Mouse (Mus musculus) retina, postnatal 1 day (tissue): ENCODE results near the gene Ppig.

Experiments used
- DNase-seq: peaks from one replicate; pipeline ENCODE4 v3.0.0-alpha.2; 2012

Gene Ppig

DNA sequence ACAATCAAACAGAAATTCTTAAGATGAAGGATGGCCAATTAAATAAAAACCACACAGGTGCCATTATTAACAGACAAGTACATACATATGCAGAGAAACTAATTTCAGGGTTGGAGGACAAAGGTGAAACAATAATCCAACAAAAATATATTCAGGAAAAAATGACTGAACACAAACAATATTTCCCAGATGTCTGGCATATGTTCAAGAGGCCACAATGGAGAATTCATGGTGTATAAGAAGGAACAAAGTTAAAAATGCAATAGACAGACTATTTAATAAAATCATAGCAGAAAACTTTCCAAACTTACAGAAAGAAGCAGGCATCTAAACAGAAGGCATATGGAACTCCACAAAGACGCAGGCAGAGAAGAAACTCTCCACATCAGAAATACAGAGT, 42.4 kb downstream of the Ppig start:
- no peak for DNase-seq

DNA sequence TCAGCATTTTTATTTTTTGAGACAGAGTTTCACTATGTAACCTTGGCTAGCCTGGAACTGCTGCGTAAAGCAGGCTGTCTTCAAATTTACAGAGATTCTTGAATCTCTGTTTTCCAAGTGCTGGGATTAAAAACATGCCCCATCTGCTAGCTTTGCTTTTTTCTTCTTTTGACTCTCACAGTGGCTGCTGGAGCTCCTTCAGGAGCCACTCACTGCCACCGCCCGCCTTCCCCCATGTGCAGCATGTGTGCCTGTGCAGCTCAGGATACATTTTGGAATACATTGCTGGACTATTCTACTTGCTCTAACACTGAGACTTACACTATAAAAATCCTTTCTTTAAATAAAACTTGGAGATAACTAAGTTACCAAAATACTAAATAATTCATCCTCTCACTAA, 51.0 kb downstream of the Ppig start:
- no peak for DNase-seq

- DNase-seq: no peak
Observed at GRCm38 (mm10) chr2:69777985-69778835, 55.9 kb downstream of the Ppig start.

DNA sequence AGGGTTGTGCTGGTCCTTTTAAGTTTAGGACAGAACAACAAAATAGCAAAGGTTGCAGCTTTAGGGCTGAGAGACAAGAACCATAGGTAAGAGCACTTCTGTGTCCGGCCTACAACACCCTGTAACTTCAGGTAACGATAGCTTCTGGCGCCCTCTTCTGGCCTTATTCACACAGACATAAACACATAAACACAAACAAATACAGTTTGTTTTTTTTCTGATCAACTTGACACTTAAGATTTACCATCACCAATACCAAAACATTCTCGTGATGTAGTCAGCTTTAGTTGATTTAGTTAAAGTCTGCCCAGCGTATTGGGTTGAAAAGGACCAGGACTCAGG, 56.5 kb downstream of the Ppig start:
- peak; percentile 33 for DNase-seq

DNA sequence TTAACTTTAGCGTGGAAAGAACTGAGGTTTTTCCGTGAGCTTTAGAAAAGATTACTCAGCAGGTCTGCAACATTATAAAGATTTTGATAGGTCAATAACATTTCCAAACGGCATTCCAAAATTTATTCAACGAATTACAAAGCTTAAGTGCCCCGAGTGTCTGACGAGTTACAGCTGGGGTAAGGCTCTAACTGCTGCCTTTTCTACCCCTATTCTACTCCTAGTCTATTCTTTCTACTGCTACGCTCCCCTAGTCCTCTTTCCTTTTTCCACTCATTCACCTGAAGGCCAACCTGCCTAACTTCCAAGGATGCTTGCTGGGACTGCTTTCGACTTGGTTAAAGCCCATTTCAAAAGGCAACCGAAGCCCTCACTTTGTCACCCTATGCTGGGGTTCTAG, 66.6 kb downstream of the Ppig start:
- no peak for DNase-seq

- peak; percentile 98 for DNase-seq
Observed at GRCm38 (mm10) chr2:69789429-69790069, 67.2 kb downstream of the Ppig start, which contains the start of the genes Ccdc173 and Phospho2. Gene Ccdc173, minus strand, starts transcription at chr2:69789575. Gene Phospho2, plus strand, starts transcription at chr2:69789623.

GRCm38 (mm10) chr2:69790285-69790684, 67.9 kb downstream of the Ppig start:
- DNase-seq: peak; percentile 88

DNA sequence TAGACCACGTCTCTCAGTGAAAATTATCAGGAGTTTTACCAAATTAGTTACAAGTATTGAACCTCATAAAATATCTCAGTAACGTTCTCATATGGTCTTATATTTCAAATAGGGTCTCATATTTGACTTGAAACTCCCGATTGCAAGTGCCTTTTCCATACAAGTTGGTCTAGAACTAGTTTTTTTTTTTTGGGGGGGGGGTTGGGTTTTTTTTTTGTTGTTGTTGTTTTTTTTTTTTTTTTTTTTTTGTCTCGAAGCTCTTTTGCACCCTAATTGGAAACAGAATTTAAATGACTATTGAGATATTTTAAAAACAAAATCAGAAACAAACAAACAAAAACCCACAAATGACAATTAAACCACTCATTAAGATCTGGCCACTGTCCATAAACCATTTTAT, 68.4 kb downstream of the Ppig start:
- no peak for DNase-seq

DNA sequence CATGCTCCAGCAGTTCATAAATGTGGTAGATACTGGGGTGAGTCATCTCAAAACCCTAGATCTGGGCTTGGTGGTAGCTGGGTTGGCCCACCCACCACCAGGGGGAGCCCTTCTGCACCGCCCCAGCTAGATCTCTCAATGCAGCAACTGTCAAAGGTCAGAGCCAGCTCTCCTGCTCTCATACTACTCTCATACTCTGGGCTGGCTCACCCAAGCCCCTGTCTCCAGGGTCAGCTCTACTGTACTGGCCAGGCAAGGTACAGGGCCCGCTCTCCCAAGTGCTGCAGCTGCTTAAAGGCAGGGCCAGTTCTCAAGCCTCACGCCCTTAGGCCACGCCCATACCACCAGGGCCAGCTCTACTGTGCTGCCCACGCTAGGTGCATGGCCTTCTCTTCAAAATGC, 80.6 kb downstream of the Ppig start:
- DNase-seq: peak; percentile 64
